Mouse (Mus musculus): ENCODE results near the gene Pyroxd1.
A peak's percentile ranks its signal among the peaks of the same experiment; 100 is the strongest.

The Pyroxd1 gene

GRCm38 (mm10) chr6:142378576-142379330 lies 33.3 kb downstream of the Pyroxd1 start:
- no peak for DNase-seq

DNA sequence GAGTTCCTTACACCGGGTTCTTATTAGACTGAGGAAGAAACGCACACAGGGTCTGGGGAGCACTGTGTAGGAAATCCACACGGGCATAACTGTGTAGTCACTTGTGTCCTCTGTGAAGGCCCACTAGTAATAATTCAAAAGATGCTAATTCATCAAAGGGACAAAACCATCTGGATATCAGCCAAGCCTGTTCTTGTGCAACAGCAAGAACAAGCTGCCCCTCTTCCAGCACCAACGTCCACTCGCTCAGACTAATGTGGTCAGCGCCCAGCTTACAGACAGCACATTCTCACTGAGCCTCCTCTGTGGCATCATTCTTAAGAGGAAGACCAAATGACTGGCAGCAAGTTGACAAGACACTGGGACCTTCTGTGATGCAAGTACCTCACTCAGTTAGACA lies 34.5 kb downstream of the Pyroxd1 start:
- no peak for DNase-seq

DNA sequence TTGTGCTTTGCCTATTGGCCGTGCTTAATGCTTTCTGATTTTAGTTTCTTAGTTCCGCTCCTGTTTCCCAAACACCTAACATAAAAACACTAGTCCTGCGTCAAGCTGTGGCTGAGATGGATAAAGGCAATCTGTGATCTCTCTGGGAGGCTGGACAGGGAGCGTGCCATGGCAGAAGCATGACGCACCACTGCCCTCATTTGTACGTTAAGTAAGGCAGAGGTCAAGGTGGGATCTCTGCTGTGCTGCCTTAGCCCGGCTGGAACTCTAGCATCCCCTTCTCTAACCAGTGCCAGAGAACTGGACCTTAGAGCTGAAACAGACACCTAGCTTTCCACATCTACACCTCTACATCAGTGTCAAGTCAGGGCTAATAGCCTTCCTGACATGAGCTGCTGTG lies 36.2 kb downstream of the Pyroxd1 start:
- no peak for DNase-seq

DNA sequence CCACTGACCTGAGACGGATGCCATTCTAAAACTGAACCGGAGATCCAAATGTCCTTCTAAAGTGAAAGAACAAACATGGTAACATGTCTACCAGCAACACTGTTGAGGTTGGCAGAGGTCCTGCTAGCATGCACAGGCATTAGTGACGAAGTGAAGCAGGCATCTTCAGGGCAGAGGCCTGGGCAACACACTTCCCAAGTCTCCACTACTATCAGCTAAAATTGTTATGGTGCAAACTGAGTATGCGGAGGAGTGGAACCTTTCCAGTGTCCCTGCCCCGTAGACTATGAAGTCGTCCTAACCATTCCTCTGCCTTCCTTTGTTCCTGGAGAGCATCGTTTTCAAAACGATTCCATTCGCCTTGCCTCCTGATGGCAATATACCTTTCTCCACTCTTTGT lies 39.1 kb downstream of the Pyroxd1 start:
- DNase-seq, result no peak

GRCm38 (mm10) chr6:142386285-142387010 lies 41.0 kb downstream of the Pyroxd1 start:
- DNase-seq, result no peak

DNA sequence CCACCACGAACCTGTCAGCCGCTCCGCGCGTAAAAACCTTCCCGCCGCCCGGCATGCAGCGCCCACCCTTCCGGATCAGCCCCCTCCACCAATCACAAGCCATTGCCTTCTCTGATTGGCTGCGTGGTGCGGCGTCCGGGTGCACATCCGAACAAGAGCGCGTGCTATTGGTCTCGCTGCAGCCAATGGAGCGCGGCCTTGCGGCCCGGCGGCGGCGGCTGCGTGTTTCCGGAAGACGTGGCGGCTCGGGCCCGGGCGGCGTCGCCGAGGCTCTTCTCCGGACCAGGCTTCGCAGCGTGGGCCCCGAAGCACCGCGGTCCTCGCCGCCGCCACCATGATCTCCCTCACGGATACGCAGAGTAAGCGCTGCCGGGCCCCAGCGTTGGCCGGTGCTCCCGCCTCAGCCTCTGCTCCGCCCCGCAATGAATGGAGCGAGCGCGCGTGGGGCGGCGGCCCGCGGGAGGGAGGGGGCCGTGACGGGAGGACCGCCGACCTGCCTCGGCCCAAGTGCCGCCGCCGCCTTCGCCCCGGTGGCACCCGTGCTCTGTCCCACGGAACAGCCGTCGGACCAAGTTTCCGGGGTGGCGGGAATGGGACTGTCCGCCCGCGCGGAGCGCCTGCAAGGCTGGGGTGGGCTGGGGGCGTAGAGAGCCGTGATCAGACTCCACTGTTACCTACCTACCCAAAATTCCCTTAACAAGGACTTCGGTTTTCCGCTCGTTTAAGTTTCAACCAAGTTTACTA lies 41.7 kb downstream of the Pyroxd1 start, which contains the start of the genes Recql and Golt1b:
Recql (minus strand) TSS at position 77 of the 744 bp plus-strand sequence.
Golt1b (plus strand) TSS at position 211 of the 744 bp plus-strand sequence.
- DNase-seq, result peak; percentile 99

DNA sequence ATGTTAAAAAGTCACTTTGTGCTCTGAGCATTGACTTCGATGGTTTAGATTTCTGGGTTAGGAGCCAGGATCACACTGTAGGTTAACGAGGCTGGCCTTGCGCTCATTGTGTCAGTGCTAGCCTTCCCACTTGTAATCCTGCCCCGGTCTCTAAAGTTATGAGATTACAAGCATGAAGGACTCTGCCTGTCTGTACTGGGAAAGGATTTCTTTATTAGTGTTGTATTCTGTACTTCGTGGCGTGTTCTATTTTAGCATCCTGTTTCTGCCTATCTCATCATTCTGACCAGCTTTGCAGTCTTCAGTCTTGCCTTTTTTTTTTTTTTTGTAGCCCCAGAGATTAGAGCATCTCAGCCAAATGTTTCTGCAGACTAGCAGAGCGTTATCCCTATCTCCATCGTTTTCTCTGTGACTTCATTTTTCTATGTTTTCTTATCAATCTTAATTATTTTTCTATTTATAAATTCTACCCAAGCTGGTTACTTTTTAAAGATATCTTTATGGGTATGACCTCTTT lies 42.4 kb downstream of the Pyroxd1 start:
- no peak for DNase-seq

DNA sequence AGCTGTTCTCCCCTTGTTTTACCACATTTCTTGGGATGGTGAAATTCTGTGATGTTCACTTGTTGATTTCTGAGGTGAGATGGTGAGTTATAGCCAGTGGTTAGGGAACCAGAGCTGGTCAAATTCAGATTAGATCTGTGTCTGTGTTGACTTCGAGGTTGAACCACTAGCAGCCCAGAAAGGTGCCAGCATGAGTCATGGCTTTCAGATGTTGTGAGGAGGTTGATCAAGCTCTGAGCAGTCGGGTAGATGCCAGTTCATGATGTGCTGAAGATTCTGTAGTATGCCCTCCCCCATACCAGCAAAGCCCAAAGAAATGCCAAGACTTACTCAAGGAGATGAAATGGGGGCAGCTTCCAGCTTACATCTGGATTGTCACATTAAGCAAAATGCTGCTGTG lies 43.6 kb downstream of the Pyroxd1 start:
- no peak for DNase-seq

DNA sequence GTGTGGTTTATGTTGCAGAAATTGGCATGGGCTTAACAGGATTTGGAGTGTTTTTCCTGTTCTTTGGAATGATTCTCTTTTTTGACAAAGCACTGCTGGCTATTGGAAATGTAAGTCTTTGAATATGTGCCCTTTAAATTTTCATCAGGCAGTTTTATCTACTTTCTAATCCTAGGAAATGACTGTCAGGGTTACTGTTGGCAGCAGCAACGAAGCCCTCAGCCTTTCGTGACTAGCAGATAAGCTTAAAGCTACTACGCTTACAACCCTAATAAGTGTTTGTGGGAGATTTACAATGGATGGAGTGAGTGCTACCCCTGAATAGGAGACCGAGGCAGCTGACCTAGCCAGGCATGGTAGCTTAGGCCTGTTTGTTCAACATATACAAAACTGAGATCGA lies 46.9 kb downstream of the Pyroxd1 start:
- no peak for DNase-seq

GRCm38 (mm10) chr6:142394669-142395068 lies 49.2 kb downstream of the Pyroxd1 start:
- peak in 1 of 2 experiments; percentile 28 for DNase-seq

- no peak for DNase-seq
Measured at GRCm38 (mm10) chr6:142395756-142396155, 50.3 kb downstream of the Pyroxd1 start.

DNA sequence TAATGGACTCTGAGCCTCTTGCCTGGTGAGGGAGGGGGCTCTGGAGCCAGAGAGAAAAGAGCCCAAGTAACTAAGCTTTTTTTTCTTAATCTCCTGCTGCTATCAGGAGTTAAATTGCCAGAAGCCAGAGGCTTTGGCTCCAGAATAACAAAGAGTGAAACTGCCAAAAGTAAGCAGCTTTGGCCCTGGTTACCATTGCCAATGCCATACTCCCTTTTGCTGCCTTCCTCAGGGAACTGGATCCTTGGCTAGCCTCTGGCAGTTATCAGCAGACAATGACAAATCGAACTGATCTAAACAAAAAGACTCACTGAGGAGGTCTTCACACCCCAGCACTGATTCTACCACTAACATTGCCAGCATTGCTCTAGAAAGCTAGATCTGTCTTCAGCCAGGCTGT lies 65.7 kb downstream of the Pyroxd1 start:
- no peak for DNase-seq

Data from lung, postnatal 4 days (tissue).